Mouse (Mus musculus) kidney, adult 2 months (tissue): ENCODE measurements around the gene Bach2.

Experiments
- CTCF ChIP-seq: fragments of 200-500 bp; conservative IDR thresholded peaks from 2 replicates; pipeline ENCODE4 v1.5.1; 2011; ENCODE audit warnings: low read depth, mild to moderate bottlenecking, control low read depth, low read length, moderate library complexity, mixed read lengths; ENCODE audit not compliant: insufficient read depth, insufficient read length
- POLR2A ChIP-seq: fragments of 200-500 bp; IDR thresholded peaks from one replicate; pipeline ENCODE4 v1.6.1; 2011; ENCODE audit warnings: low read depth, low read length, control low read depth

DNA sequence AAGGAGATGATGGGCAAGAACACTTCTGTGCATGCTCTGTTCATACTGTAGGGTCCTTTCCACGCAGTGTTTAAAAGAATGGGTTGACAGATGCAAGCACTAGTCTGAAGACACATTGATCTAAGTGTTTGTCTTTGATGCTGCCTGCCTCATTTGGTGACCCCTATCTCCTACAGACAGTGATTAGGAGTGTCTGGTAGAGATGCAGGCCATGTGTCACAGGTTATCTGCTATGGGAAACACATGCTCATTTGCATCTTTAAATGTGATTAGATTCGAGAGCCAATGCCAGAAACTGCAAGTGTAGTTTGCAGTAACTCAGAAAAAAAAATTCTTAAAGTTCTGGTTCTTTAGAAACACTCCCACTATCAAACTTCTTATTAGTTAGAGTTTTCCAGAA, 32.8 kb upstream of the Bach2 start:
- TF ChIP-seq CTCF (no peak), POLR2A (no peak)
